Mouse (Mus musculus) hindbrain, embryonic 15.5 days (tissue): ENCODE data around the gene Gm19426. TPM values are rescaled to one million over a fixed set of nuclear protein-coding genes. Genes with fewer than 3 reads are reported as not detected.
"Not testable (repeated sequence)": the region's sequence is repeated elsewhere in the genome, so short reads cannot be mapped to it uniquely, and the experiment has no call there.

Experiments used
- ATAC-seq: fragments of 200-750 bp; cut with Nextera tagmentation; 2 replicates; pipeline ENCODE4 v1.8.0; 2017; ENCODE audit warnings: low read depth, moderate number of reproducible peaks, moderate TSS enrichment; ENCODE audit not compliant: low FRiP score
- H3K27ac ChIP-seq: fragments of 300-500 bp; sonication (generic); replicated peaks from 2 replicates; pipeline ENCODE4 v1.5.1; 2015; ENCODE audit warnings: mild to moderate bottlenecking, inconsistent platforms
- H3K27me3 ChIP-seq: fragments of 300-500 bp; sonication (generic); 2 replicates; pipeline ENCODE4 v1.6.1; 2015; ENCODE audit warnings: control low read depth, inconsistent platforms
- H3K36me3 ChIP-seq: fragments of 300-500 bp; sonication (generic); 2 replicates; pipeline ENCODE4 v1.6.1; 2015; ENCODE audit warnings: control low read depth, inconsistent platforms
- H3K4me1 ChIP-seq: fragments of 300-500 bp; sonication (generic); replicated peaks from 2 replicates; pipeline ENCODE4 v1.6.1; 2015; ENCODE audit warnings: control low read depth, inconsistent platforms
- H3K4me2 ChIP-seq: fragments of 300-500 bp; sonication (generic); 2 replicates; pipeline ENCODE4 v1.6.1; 2015; ENCODE audit warnings: moderate library complexity, mild to moderate bottlenecking, inconsistent platforms
- H3K4me3 ChIP-seq: fragments of 300-500 bp; sonication (generic); 2 replicates; pipeline ENCODE4 v1.5.1; 2015; ENCODE audit warnings: mild to moderate bottlenecking, inconsistent platforms
- H3K9ac ChIP-seq: fragments of 300-500 bp; sonication (generic); 2 replicates; pipeline ENCODE4 v1.6.1; 2015; ENCODE audit warnings: inconsistent platforms
- H3K9me3 ChIP-seq: fragments of 300-500 bp; sonication (generic); 2 replicates; pipeline ENCODE4 v1.6.1; 2016; ENCODE audit warnings: control low read depth, inconsistent platforms
- WGBS: fragments of 180-500 bp; shearing (Covaris S2); methylation state at CpG from one replicate; pipeline ENCODE4 v1.1.7; 2015; 5-methylcytosine and 5-hydroxymethylcytosine counted together
- polyA plus RNA-seq: library from polyadenylated mRNA; unstranded; fragments of >200 nt; fragmentation: Nextera tagmentation; extraction: Ambion mirVana; gene quantifications from 2 replicates; pipeline ENCODE4 v1.2.1, GENCODE M21; 2015

The Gm19426 gene
- polyA plus RNA-seq, 1 experiment from 2014 or later = 5.9 TPM

DNA sequence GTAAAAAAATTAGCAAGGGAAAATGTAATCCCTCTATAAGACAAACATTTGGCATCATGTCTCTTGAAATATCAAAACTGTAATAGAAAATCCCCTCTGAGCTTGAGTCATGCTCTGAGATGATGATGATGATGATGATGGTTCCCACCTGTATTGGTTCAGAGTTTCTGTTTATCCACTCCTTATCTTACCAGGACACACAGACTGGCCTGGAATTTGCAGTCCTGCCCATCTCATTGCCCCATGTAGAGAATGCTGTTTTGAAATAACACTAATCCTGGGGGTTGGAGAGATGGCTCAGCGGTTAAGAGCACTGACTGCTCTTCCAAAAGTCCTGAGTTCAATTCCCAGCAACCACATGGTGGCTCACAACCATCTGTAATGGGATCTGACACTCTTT lies 11.1 kb downstream of the Gm19426 start:
- H3K4me2 ChIP-seq = no peak overlapping the region
- no peaks in the 10 kb centered on the region for H3K27me3 ChIP-seq
- H3K27ac ChIP-seq = no peak overlapping the region
- no peaks in the 10 kb centered on the region for H3K9me3 ChIP-seq
- no peak for ATAC-seq
- 79% methylated on average over 1 of the region's 1 CpGs for WGBS
- H3K4me1 ChIP-seq = peaks cover 41% of the 10 kb centered on the region
- H3K36me3 ChIP-seq = no peaks in the 10 kb centered on the region
- no peak overlapping the region for H3K4me3 ChIP-seq
- H3K9ac ChIP-seq = no peak overlapping the region

DNA sequence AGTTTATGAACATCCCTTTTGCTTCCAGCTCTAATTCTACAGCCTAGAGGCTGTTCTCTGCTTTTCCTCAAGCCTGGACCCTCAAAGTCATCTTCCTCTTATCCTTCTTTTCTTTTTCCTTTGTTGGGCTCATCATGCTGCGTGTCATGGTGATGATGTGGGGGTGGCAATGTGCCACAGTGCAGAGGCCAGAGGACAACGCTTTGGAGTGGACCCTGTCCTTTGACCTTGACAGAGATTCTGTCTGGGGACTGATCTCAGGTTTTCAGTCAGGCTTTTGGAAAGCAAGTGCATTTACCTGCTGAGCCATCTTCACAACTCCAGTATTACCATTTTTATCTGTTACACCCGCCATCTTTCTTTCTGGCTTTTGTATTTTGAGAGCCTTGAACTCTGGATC lies 12.2 kb downstream of the Gm19426 start:
- 77% methylated on average over 3 of the region's 3 CpGs for WGBS
- H3K36me3 ChIP-seq = no peaks in the 10 kb centered on the region
- no peak overlapping the region for H3K9ac ChIP-seq
- no peaks in the 10 kb centered on the region for H3K27me3 ChIP-seq
- peaks cover 34% of the 10 kb centered on the region for H3K4me1 ChIP-seq
- H3K4me2 ChIP-seq = no peak overlapping the region
- no peaks in the 10 kb centered on the region for H3K9me3 ChIP-seq
- H3K27ac ChIP-seq = no peak overlapping the region
- H3K4me3 ChIP-seq = no peak overlapping the region
- no peak for ATAC-seq

DNA sequence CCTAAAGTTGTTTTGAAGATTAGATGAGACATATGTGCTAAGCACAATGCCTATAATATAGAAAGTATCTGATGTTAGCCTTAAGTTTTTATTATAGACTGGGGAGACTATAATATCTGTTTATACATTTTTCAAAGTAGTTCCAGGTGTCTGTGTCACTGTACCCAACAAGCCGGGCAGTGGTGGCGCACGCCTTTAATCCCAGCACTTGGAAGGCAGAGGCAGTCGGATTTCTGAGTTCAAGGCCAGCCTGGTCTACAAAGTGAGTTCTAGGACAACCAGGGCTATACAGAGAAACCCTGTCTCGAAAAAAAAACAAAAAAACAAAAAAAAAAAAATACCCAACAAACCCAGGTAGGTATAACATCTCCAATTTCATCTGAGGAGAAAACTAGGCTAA lies 15.3 kb downstream of the Gm19426 start:
- H3K9me3 ChIP-seq, ATAC-seq, H3K9ac ChIP-seq, H3K4me3 ChIP-seq, H3K27ac ChIP-seq, H3K27me3 ChIP-seq: not testable (repeated sequence)
- H3K4me1 ChIP-seq = peaks cover 30% of the 10 kb centered on the region
- H3K4me2 ChIP-seq = peak overlapping the region; percentile 84
- 87% methylated on average over 5 of the region's 5 CpGs for WGBS
- peaks cover 11% of the 10 kb centered on the region; the same call in 1 of the 2 replicates for H3K36me3 ChIP-seq

DNA sequence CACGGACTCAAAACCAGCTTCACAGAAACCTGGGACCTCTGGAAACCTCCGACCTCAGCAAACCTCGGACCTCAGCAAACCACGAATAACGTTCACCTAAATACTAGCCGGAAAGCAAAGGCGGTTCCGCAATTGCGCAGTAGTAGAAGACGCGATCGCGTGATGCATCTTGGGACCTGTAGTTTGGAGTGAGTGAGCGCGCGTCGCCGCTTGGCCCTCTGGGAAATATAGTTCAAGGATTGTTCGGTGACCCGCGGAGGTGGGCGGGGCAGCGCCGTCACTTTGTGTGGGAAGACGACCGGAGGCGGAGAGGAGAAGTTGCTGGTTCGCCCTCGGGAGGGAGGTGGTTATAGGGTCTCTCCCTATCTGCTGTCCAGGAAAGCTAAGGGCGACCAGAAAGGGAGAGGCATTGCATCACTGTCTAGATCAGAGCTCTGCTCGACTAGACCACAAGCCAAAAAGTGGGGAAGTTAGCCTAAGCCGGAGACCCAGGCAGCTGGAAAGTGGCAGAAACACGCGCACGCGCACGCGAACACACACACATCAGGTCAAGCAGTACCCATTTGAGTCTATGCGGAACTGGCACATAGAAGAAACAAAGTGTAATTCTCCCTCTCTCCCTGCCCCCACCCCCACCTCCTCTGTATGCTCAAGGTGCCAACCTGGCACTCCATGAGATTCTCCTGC lies 16.1 kb downstream of the Gm19426 start, which contains the start of gene Clp1:
Clp1 (minus strand) TSS at position 179 of the 687 bp plus-strand sequence.
- Histone ChIP-seq H3K4me3 (peak within 1 kb of the TSS; percentile 55), H3K36me3 (peaks cover 14% of the 10 kb centered on the region; the same call in 1 of the 2 replicates), H3K4me1 (peaks cover 28% of the 10 kb centered on the region), H3K9me3 (no peaks in the 10 kb centered on the region), H3K27me3 (no peaks in the 10 kb centered on the region), H3K4me2 (peak within 1 kb of the TSS; percentile 84), H3K27ac (peak within 1 kb of the TSS; percentile 90), H3K9ac (peak within 1 kb of the TSS; percentile 48)
- peak; percentile 95 for ATAC-seq
- under 1% methylated on average over 39 of the region's 39 CpGs for WGBS

DNA sequence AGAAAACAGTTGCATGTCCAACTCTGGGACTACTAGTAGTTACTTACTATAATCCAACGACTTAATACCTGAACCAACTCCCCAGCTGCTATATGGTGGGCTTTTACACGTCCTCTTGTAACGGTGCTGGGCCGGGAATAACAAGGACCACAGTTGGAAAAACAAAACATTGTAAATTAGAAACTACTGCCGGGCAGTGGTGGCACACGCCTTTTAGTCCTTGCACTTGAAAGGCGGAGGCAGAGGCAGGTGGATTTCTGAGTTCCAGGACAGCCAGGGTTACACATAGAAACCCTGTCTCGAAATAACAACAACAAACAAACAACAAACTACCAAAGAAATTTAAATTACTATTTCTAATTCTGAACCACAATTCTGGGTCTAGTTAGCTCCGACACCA lies 16.7 kb downstream of the Gm19426 start:
- peaks cover 28% of the 10 kb centered on the region for H3K4me1 ChIP-seq
- peak; percentile 17; the same call in 1 of the 2 replicates for ATAC-seq
- H3K9me3 ChIP-seq = no peaks in the 10 kb centered on the region
- H3K36me3 ChIP-seq = peaks cover 19% of the 10 kb centered on the region
- peak overlapping the region; percentile 84 for H3K4me2 ChIP-seq
- peak overlapping the region; percentile 55 for H3K4me3 ChIP-seq
- no peaks in the 10 kb centered on the region for H3K27me3 ChIP-seq
- WGBS = 3% methylated on average over 9 of the region's 9 CpGs
- H3K27ac ChIP-seq = peak overlapping the region; percentile 90
- H3K9ac ChIP-seq = peak overlapping the region; percentile 46

DNA sequence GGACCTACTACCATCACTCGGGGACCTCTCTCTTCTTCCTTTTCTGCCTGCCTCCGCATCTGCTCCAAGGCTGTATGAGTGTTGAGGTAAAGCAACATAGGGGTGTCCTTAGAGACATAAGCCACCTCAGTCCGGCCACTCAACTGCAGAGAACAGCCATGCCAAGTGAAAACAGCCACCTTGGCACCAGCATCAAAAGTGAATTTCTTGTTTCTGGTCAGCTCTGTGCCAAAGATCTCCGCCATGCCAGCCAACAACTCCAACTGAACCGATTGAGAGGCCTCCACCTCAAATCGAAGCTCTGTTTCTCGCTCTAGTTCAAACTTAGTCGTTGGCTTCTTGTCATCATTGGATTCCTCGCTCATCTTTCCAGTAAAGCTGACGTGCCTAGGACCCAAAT lies 17.7 kb downstream of the Gm19426 start:
- WGBS = 94% methylated on average over 10 of the region's 10 CpGs
- no peak overlapping the region for H3K27ac ChIP-seq
- H3K4me2 ChIP-seq = peak overlapping the region; percentile 84
- peaks cover 27% of the 10 kb centered on the region for H3K36me3 ChIP-seq
- no peaks in the 10 kb centered on the region for H3K9me3 ChIP-seq
- no peaks in the 10 kb centered on the region for H3K27me3 ChIP-seq
- peaks cover 28% of the 10 kb centered on the region for H3K4me1 ChIP-seq
- H3K9ac ChIP-seq = no peak overlapping the region
- peak overlapping the region; percentile 55; the same call in 1 of the 2 replicates for H3K4me3 ChIP-seq
- ATAC-seq = no peak

DNA sequence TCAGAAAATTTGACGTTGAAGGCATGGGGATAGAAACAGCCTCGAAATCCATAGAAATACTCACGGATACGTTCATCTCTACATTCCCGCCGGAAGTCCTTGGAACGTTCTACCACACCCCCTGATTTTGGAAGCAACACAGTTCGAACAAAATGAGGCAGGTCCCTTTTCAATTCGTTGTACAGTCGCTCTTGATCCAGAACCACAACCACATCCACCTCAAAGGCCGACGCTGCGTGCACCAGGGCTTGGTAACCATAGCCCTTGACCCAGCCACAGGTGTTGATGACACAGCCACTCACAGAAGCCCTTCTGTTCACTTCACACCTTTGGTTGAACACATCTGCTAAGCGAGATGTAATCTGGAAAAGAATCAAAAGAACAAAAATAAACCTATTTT lies 19.6 kb downstream of the Gm19426 start:
- no peak overlapping the region for H3K9ac ChIP-seq
- WGBS = 96% methylated on average over 14 of the region's 14 CpGs

DNA sequence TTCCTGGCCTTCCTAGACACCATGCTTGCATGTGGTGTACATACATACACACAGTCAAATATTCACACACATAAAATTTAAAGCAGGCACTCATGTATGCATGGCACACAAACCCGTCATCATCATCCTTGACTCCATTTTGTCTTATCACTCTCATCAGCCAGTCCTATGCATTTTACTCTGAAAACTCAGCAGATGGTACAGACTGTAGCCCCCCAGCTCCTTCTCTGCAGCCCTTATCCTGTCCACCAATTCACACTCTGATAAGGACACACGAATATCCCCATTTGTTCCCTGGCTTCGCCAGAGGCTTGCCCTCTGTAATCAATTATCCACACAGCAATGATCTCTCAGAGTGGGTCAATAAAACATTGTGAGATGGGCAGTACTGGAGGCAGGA lies 22.3 kb downstream of the Gm19426 start:
- Histone ChIP-seq H3K4me2 (no peak overlapping the region), H3K27ac (no peak overlapping the region), H3K27me3 (no peaks in the 10 kb centered on the region), H3K9me3 (no peaks in the 10 kb centered on the region), H3K4me3 (no peak overlapping the region), H3K9ac (no peak overlapping the region), H3K36me3 (peaks cover 27% of the 10 kb centered on the region), H3K4me1 (peaks cover 28% of the 10 kb centered on the region)
- ATAC-seq = no peak
- 78% methylated on average over 3 of the region's 3 CpGs for WGBS

More for the DNA sequence above, 19.6 kb downstream of the Gm19426 start:
- peaks cover 27% of the 10 kb centered on the region for H3K36me3 ChIP-seq
- H3K9me3 ChIP-seq = no peaks in the 10 kb centered on the region
- no peak for ATAC-seq
- H3K27ac ChIP-seq = no peak overlapping the region
- no peaks in the 10 kb centered on the region for H3K27me3 ChIP-seq
- no peak overlapping the region for H3K4me2 ChIP-seq
- no peak overlapping the region for H3K4me3 ChIP-seq
- peaks cover 28% of the 10 kb centered on the region for H3K4me1 ChIP-seq

DNA sequence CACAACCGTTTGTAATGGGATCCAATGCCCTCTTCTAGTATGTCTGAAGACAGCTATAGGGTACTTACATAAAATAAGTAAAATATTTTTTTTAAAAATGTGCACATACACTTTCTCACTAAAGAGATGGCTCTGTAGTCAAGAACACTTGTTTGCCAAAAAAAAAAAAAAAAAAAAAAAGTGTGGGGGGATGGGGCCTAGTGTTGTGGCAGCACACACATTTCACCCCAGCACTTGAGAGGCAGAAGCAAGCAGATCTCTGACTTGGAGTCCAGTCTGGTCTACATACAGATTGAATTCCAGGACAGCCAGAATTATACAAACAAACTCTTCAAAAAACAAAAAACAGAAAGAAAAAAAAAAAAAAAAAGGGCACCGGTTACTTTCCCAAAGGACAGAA lies 22.7 kb downstream of the Gm19426 start:
- no peaks in the 10 kb centered on the region for H3K9me3 ChIP-seq
- H3K27me3 ChIP-seq = no peaks in the 10 kb centered on the region
- H3K36me3 ChIP-seq = peaks cover 27% of the 10 kb centered on the region
- no peak overlapping the region for H3K4me3 ChIP-seq
- WGBS = 96% methylated on average over 2 of the region's 2 CpGs
- H3K27ac ChIP-seq = no peak overlapping the region
- peaks cover 23% of the 10 kb centered on the region for H3K4me1 ChIP-seq
- no peak overlapping the region for H3K4me2 ChIP-seq
- no peak for ATAC-seq
- H3K9ac ChIP-seq = no peak overlapping the region

DNA sequence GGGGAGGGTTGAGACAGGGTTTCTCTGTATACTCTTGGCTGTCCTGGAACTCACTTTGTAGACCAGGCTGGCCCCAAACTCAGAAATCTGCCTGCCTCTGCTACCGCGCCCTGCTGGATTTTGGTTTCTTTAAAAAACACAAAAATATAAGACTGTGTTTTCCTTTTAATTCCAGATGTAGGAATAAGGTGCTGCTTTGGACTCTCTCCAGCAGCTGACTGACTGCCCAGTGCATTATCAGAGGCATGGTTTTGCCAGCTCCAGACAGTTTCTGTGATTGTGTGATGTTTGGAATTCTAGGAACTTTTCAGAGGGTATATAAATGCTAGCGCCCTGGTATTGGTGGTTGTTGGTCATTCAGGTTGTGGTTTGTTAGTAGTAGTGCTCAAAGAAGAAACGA lies 26.1 kb downstream of the Gm19426 start:
- H3K4me2 ChIP-seq = no peak overlapping the region
- peaks cover 23% of the 10 kb centered on the region for H3K4me1 ChIP-seq
- H3K9ac ChIP-seq = no peak overlapping the region
- H3K27me3 ChIP-seq = no peaks in the 10 kb centered on the region
- WGBS = 93% methylated on average over 4 of the region's 4 CpGs
- H3K36me3 ChIP-seq = peaks cover 13% of the 10 kb centered on the region
- H3K27ac ChIP-seq = no peak overlapping the region
- H3K4me3 ChIP-seq = no peak overlapping the region
- no peak for ATAC-seq
- H3K9me3 ChIP-seq = no peaks in the 10 kb centered on the region

DNA sequence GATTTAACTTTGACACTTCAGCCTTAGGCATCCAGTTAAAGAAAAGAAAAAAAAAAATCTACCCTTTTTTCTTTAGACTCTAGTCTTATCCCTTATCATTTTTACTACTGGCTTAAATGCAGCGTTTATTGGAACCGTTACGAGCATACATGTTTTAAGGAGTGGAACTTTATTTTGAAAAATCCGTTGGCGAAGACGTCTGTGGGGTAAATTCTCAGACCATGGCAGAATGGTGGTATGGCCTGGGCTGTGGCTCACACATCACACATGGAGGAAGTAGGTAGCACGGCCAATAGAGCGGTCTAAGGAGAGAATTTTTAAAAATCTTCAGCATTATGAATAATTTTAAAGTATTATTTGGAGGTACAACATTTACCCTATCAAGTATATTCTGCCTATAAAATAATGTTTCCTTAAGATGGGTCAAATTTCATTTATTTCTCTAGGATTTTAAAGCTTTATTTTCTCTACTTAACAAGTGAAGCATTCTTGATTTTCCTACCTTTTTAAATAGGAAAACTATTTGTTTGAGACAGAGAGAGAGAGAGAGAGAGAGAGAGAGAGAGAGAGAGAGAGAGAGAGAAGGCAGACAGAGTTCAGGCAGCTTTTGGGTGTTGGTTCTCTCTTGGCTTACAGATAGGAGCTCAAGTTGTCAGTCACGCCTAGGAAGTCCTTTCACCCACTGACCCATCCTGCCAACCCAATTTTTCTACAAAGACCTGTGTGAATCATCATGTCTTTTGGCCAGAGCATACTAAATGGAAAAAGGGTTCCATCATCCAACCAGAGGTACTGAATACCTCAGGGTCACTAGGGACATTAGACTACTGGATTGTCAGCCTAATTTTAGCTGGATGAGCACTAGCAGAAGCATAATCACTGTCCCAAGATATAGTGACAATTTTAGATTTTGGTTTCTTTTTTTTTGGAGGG lies 26.8 kb downstream of the Gm19426 start:
- H3K4me3 ChIP-seq = peak overlapping the region; percentile 93
- no peaks in the 10 kb centered on the region for H3K9me3 ChIP-seq
- ATAC-seq = no peak
- H3K27me3 ChIP-seq = no peaks in the 10 kb centered on the region
- H3K4me1 ChIP-seq = peaks cover 27% of the 10 kb centered on the region
- peaks cover 7% of the 10 kb centered on the region for H3K36me3 ChIP-seq
- peak overlapping the region; percentile 96 for H3K4me2 ChIP-seq
- H3K9ac ChIP-seq = peak overlapping the region; percentile 58
- WGBS = 38% methylated on average over 9 of the region's 9 CpGs
- peak overlapping the region; percentile 94 for H3K27ac ChIP-seq
